Mouse (Mus musculus): ENCODE data around the gene Nek10. TPM values are rescaled to one million over a fixed set of nuclear protein-coding genes. Genes with fewer than 3 reads are reported as not detected.

The Nek10 gene
- polyA plus RNA-seq, 1 experiment = 0.01 TPM

DNA sequence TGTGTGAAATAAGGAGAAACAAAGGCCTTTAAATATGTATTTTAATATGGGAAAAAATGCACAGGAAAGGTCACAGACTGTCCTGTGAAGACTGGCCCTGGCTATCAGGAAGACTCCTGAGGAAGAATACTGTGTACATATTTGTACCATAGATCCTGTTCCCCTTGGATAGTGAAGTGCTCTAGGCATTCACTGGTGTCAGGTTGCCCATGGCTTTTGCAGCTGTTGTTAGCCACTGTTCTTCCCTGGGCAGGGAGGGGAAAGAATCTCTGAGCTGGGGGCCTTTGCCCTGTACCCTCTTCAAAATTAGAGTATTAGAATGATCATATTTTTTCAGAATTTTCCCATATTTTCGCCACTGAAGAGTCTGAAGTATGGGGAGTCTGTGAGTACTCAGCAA, 30.3 kb downstream of the Nek10 start:
- no peaks in the 10 kb centered on the region for H3K79me3 ChIP-seq (ENCODE audit: low read depth)
- H3ac ChIP-seq (ENCODE audit: control insufficient read depth, insufficient read length, low read depth) = no peak overlapping the region
- H3K36me3 ChIP-seq (ENCODE audit: control insufficient read depth, insufficient read depth) = no peaks in the 10 kb centered on the region
- no peak for TF ChIP-seq MYOG (IDR thresholded peaks at IDR 0.05; ENCODE audit: control insufficient read depth, extremely low read depth, insufficient read length)
- no peak for TF ChIP-seq USF1 (IDR thresholded peaks at IDR 0.05; ENCODE audit: low read depth)
- no peak for TF ChIP-seq MAX (IDR thresholded peaks at IDR 0.05)
- no peak for TF ChIP-seq CEBPB (IDR thresholded peaks at IDR 0.05; ENCODE audit: low read depth)
- TF ChIP-seq MYOD1 (IDR thresholded peaks at IDR 0.05; ENCODE audit: control insufficient read depth, insufficient read length, low read depth) = no peak
- TF ChIP-seq FOSL1 (IDR thresholded peaks at IDR 0.05; ENCODE audit: insufficient read depth, low read length, poor library complexity, severe bottlenecking) = no peak
- no peak for TF ChIP-seq CTCF (IDR thresholded peaks at IDR 0.05; ENCODE audit: control insufficient read depth, insufficient read depth, insufficient read length)
- no peaks in the 10 kb centered on the region for H3K79me2 ChIP-seq (ENCODE audit: control insufficient read depth, insufficient read depth)
- H3K27me3 ChIP-seq (ENCODE audit: control insufficient read depth, insufficient read depth, insufficient read length) = no peaks in the 10 kb centered on the region
- no peak overlapping the region for H3K4me3 ChIP-seq (ENCODE audit: insufficient read depth, poor library complexity, severe bottlenecking)

DNA sequence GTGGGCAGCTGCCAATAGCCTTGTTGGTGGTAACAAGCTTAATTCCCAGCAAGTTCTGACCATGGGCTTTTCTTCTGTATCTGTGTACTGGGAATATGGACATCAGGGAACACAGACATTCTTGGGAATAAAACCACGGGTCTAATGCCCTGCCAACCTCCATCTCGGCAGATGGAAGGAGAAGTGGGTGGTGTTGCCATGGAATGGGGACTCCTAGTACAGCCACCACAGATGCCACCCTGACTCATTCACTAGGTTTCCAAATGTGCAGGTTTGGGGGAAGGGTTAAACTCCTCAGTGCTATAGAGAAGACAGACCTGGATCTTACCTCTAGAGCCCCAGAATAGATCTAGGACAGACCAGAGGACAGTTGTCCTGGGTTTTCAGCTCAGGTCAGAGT, 31.1 kb downstream of the Nek10 start:
- Histone ChIP-seq H3K36me3 (ENCODE audit: control insufficient read depth, insufficient read depth) (no peaks in the 10 kb centered on the region), H3K27me3 (ENCODE audit: control insufficient read depth, insufficient read depth, insufficient read length) (no peaks in the 10 kb centered on the region), H3K4me3 (ENCODE audit: insufficient read depth, poor library complexity, severe bottlenecking) (no peak overlapping the region), H3K79me3 (ENCODE audit: low read depth) (no peaks in the 10 kb centered on the region), H3K79me2 (ENCODE audit: control insufficient read depth, insufficient read depth) (no peaks in the 10 kb centered on the region), H3ac (ENCODE audit: control insufficient read depth, insufficient read length, low read depth) (no peak overlapping the region)
- TF ChIP-seq MAX (IDR thresholded peaks at IDR 0.05) = no peak
- no peak for TF ChIP-seq MYOD1 (IDR thresholded peaks at IDR 0.05; ENCODE audit: control insufficient read depth, insufficient read length, low read depth)
- no peak for TF ChIP-seq MYOG (IDR thresholded peaks at IDR 0.05; ENCODE audit: control insufficient read depth, extremely low read depth, insufficient read length)

DNA sequence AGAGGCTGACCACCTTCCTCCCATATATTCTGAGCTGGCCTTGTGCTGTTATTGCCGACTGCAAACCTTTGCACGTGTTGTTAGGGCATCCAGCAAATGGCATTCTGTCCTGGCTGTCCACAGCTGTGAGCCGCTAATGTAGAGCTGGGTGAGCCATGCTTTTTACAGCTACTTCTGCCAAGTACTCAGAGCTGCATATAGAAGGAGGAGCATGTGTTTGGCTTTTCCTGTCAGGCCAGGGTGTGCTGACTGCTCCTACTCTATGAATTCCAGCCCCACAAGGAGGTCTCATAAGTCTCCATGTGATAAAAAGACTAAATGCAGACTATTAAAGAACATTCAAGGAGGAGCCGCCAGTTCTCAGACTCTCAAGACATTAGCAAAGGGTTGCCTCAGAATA, 34.4 kb downstream of the Nek10 start:
- TF ChIP-seq CTCF (IDR thresholded peaks at IDR 0.05; ENCODE audit: control insufficient read depth, insufficient read depth, insufficient read length) (no peak), CEBPB (IDR thresholded peaks at IDR 0.05; ENCODE audit: low read depth) (no peak), MAX (IDR thresholded peaks at IDR 0.05) (no peak), MYOG (IDR thresholded peaks at IDR 0.05; ENCODE audit: control insufficient read depth, extremely low read depth, insufficient read length) (no peak), FOSL1 (IDR thresholded peaks at IDR 0.05; ENCODE audit: insufficient read depth, low read length, poor library complexity, severe bottlenecking) (no peak), MYOD1 (IDR thresholded peaks at IDR 0.05; ENCODE audit: control insufficient read depth, insufficient read length, low read depth) (no peak), USF1 (IDR thresholded peaks at IDR 0.05; ENCODE audit: low read depth) (no peak)

DNA sequence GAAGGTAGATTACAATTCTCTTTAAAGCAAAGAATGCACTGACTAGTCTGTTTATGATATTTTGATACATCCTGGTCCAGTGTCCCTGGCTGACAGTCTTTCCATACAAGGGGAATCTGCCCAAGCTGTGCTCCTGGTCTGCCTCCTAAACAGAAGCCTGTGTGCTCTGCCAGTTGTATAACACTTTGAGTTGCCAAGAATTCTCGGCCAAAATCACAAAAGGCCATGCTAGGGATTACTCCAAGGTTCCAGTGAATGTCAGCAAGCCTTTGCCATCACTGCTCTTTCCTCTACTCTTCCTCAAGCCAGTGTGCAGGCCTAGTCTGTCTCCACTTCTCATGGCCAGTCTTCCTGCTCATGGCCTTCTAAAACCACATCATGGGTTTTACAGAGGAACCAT, 34.9 kb downstream of the Nek10 start:
- Histone ChIP-seq H3K4me3 (ENCODE audit: insufficient read depth, poor library complexity, severe bottlenecking) (no peak overlapping the region), H3K79me2 (ENCODE audit: control insufficient read depth, insufficient read depth) (no peaks in the 10 kb centered on the region), H3K36me3 (ENCODE audit: control insufficient read depth, insufficient read depth) (no peaks in the 10 kb centered on the region), H3K27me3 (ENCODE audit: control insufficient read depth, insufficient read depth, insufficient read length) (no peaks in the 10 kb centered on the region), H3K79me3 (ENCODE audit: low read depth) (no peaks in the 10 kb centered on the region), H3ac (ENCODE audit: control insufficient read depth, insufficient read length, low read depth) (no peak overlapping the region)
- TF ChIP-seq USF1 (IDR thresholded peaks at IDR 0.05; ENCODE audit: low read depth) (no peak), CEBPB (IDR thresholded peaks at IDR 0.05; ENCODE audit: low read depth) (no peak), MAX (IDR thresholded peaks at IDR 0.05) (no peak), CTCF (IDR thresholded peaks at IDR 0.05; ENCODE audit: control insufficient read depth, insufficient read depth, insufficient read length) (no peak), FOSL1 (IDR thresholded peaks at IDR 0.05; ENCODE audit: insufficient read depth, low read length, poor library complexity, severe bottlenecking) (no peak), MYOD1 (IDR thresholded peaks at IDR 0.05; ENCODE audit: control insufficient read depth, insufficient read length, low read depth) (no peak), MYOG (IDR thresholded peaks at IDR 0.05; ENCODE audit: control insufficient read depth, extremely low read depth, insufficient read length) (no peak)

More for the DNA sequence above, 34.4 kb downstream of the Nek10 start:
- H3K36me3 ChIP-seq (ENCODE audit: control insufficient read depth, insufficient read depth) = no peaks in the 10 kb centered on the region
- no peak overlapping the region for H3K4me3 ChIP-seq (ENCODE audit: insufficient read depth, poor library complexity, severe bottlenecking)
- no peaks in the 10 kb centered on the region for H3K79me2 ChIP-seq (ENCODE audit: control insufficient read depth, insufficient read depth)
- H3ac ChIP-seq (ENCODE audit: control insufficient read depth, insufficient read length, low read depth) = no peak overlapping the region
- H3K27me3 ChIP-seq (ENCODE audit: control insufficient read depth, insufficient read depth, insufficient read length) = no peaks in the 10 kb centered on the region
- H3K79me3 ChIP-seq (ENCODE audit: low read depth) = no peaks in the 10 kb centered on the region

GRCm38 (mm10) chr14:14842734-14843530, 39.7 kb downstream of the Nek10 start:
- no peak overlapping the region for H3K4me3 ChIP-seq (ENCODE audit: insufficient read depth, poor library complexity, severe bottlenecking)
- no peaks in the 10 kb centered on the region for H3K79me2 ChIP-seq (ENCODE audit: control insufficient read depth, insufficient read depth)
- no peak overlapping the region for H3ac ChIP-seq (ENCODE audit: control insufficient read depth, insufficient read length, low read depth)
- TF ChIP-seq MYOD1 (IDR thresholded peaks at IDR 0.05; ENCODE audit: control insufficient read depth, insufficient read length, low read depth) = no peak
- no peak for TF ChIP-seq CTCF (IDR thresholded peaks at IDR 0.05; ENCODE audit: control insufficient read depth, insufficient read depth, insufficient read length)
- TF ChIP-seq CEBPB (IDR thresholded peaks at IDR 0.05; ENCODE audit: low read depth) = no peak
- TF ChIP-seq MAX (IDR thresholded peaks at IDR 0.05) = no peak
- no peak for TF ChIP-seq FOSL1 (IDR thresholded peaks at IDR 0.05; ENCODE audit: insufficient read depth, low read length, poor library complexity, severe bottlenecking)
- TF ChIP-seq USF1 (IDR thresholded peaks at IDR 0.05; ENCODE audit: low read depth) = no peak
- no peak for TF ChIP-seq MYOG (IDR thresholded peaks at IDR 0.05; ENCODE audit: control insufficient read depth, extremely low read depth, insufficient read length)
- H3K36me3 ChIP-seq (ENCODE audit: control insufficient read depth, insufficient read depth) = no peaks in the 10 kb centered on the region
- H3K79me3 ChIP-seq (ENCODE audit: low read depth) = no peaks in the 10 kb centered on the region
- no peaks in the 10 kb centered on the region for H3K27me3 ChIP-seq (ENCODE audit: control insufficient read depth, insufficient read depth, insufficient read length)

Data from C2C12 (cell line).